Mouse (Mus musculus): ENCODE results near the gene Ccnd1.

GRCm38 (mm10) chr7:144894706-144895105 is 45.0 kb downstream of the Ccnd1 start:
- TF ChIP-seq POLR2A (IDR thresholded peaks at IDR 0.05; ENCODE audit: insufficient read depth, low read depth, low read length) (no peak), CTCF (IDR thresholded peaks at IDR 0.05; ENCODE audit: insufficient read depth, low read depth, low read length) (no peak)

Data from olfactory bulb, adult 2 months (tissue).